Mouse (Mus musculus) megakaryocyte, embryonic 14.5 days (primary cell): ENCODE data around the gene Prickle4.
"Not testable (repeated sequence)": the region's sequence is repeated elsewhere in the genome, so short reads cannot be mapped to it uniquely, and the experiment has no call there.

Experiments used
- FLI1 ChIP-seq: IDR thresholded peaks from 2 replicates; pipeline ENCODE4 v1.6.1; 2012; ENCODE audit warnings: low read length, inconsistent platforms, mixed read lengths
- GATA1 ChIP-seq: IDR thresholded peaks from 3 replicates; pipeline ENCODE4 v1.6.1; 2012; ENCODE audit warnings: mixed read lengths, low read length, inconsistent platforms, borderline replicate concordance

DNA sequence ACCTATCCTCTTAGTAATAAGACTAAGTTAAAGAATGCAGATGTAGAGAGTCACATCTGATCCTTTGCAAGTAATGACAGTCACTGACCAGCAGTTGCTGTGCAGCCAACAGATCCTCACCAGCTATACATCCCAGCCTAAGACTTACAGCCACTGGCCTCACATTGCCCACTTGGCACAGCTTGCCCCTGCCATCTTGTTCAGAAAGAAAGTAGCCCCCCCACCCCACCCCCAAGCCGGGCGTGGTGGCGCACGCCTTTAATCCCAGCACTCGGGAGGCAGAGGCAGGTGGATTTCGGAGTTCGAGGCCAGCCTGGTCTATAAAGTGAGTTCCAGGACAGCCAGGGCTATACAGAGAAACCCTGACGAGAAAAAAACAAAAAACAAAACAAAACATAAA, 40.2 kb downstream of the Prickle4 start:
- not testable (repeated sequence) for TF ChIP-seq GATA1, FLI1
